Mouse (Mus musculus) E14TG2a.4 (cell line): ENCODE measurements around the gene Prtn3.

Experiments used
- CTCF ChIP-seq: conservative IDR thresholded peaks from 2 replicates; pipeline ENCODE4 v1.5.1; 2014; ENCODE audit warnings: low read length
- POU5F1 ChIP-seq: IDR thresholded peaks from 2 replicates; pipeline ENCODE4 v1.6.1; 2014; ENCODE audit warnings: low read length, borderline replicate concordance

- TF ChIP-seq CTCF (no peak), POU5F1 (no peak)
Observed at GRCm38 (mm10) chr10:79840091-79840490, 34.2 kb upstream of the Prtn3 start.
